Mouse (Mus musculus) cerebellum, postnatal 10 days (tissue): ENCODE measurements at regions not wholly inside any gene's neighbourhood (a gene's known extent, or its start where the extent isn't known, plus 50 kb on each side); places are given as distances from the start of the nearest gene placed in this dataset.

ENCODE experiments used
- DNase-seq, 2 experiments: peaks; one replicate each; pipeline ENCODE4 v3.0.0; 2021; ENCODE audit warnings: mixed read lengths in 2 of 2

- no peak for DNase-seq
Observed at GRCm38 (mm10) chr17:22795213-22795612, 71.7 kb downstream of the Zfp945 start.

DNA sequence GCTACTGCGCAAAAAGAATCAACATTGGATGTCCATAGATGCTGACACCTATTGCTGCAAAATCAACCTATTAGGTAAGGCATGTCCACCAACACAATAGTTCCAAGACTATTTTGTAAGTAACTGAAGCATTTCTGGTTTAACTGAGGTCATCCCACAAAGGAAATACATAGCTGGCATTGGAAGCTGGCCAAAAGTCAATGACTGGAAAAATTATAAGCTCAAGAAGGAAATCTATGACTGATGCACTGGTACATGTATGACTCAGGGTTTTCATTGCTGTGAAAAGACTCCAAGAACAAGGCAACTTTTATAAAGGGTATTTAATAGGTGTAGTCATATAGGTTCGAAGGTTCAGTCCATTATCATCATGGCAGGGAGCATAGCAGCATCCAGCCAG lies 82.5 kb downstream of the Zfp945 start:
- DNase-seq, result peak in 1 of 2 experiments; percentile 1

DNA sequence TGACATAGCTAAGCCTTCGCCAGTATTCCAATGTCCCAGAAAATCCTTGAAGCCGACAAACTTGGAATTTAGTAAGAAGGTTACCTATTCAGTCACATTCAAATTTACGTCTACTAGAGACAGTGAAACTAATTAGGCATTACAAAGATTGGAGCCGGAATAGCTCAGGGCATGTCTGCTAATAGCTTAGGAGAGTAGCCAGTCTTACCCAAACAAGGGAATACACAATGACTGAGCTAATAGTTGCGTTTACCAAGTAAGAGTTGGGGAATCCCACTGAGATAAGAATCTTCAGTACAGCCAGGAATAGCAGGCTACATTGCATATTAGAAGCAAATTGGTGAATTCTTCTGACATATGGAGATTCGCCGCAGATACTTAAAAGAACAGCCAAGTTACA lies 121.2 kb downstream of the Zfp945 start:
- no peak for DNase-seq

DNA sequence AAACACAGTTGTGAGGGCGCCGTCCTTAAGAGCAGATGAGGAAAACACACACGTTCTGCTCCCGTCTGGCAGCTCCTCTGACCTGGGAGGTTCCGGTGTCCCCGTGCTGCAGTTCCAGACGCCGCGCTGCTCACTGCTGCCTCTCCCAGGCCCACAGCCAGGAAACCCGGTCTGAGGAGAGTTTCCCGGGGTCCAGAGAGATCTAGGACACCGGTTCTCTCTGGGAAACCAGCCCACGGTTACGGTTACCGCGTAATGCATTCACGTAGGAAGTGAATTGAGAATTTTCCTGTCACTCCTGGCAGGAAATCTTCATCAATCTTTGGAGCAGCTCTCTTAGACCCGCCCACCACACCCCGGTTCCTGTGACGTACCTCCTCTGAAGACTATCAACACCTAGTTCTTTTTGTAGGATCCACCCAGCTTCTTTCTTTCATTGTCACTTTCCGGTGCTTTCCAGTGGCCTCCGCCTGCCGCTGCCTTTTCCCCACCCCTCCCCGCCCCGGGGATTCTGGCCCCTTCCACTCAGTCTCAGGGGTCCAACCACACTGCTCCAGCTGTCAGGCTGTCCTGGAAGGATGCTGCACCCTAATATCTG lies 127.3 kb downstream of the Zfp945 start:
- peak; percentile 77 to 78 for DNase-seq

GRCm38 (mm10) chr17:22739173-22739572 lies 127.8 kb downstream of the Zfp945 start:
- DNase-seq, result peak in 1 of 2 experiments; percentile 3

- no peak for DNase-seq
Observed at GRCm38 (mm10) chr17:22736360-22736759, 130.6 kb downstream of the Zfp945 start.
